Mouse (Mus musculus) urinary bladder, postnatal 4 days (tissue): Measurements from ENCODE around the gene C1qtnf3.
"Not testable (repeated sequence)": the region's sequence is repeated elsewhere in the genome, so short reads cannot be mapped to it uniquely, and the experiment has no call there.

ENCODE experiments used
- DNase-seq, 2 experiments: peaks; one replicate each; pipeline ENCODE4 v3.0.0; 2021 to 2022; ENCODE audit warnings: low spot score in 2 of 2

The C1qtnf3 gene

DNA sequence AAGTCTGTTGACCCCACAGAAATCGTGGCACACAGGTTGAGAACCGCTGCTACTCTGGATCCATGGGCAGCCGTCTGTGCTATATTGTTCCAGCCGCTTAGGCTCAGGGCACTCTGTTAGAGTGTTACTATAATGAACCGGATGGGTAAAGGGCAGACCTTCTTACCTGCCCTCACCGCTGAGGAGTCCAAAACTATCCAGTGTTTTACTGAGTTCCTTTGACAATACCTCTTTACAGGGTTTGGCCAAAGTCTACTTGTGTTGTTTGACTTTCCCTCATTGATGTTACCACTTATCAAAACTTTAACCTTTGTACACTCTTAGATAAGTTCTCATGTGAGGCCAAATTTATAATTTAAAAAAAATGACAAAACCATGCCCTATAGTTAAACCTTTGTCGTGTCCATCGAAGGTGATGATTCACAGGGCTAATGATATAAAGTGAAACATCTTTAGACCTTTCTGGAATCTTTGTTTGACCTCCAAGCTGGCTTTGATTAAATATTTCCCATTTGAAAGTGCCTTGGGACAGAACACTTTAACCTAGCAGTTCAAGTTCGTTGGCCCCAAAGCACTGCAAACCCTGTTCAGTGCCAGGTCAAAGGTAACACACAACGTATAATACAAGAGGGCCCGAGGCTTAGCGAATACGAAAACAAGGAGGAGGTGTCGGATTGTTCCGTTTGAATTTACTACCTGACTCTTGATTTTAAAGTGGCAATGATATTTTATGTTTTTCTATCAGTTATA is 7.3 kb downstream of the C1qtnf3 start:
- no peak for DNase-seq

DNA sequence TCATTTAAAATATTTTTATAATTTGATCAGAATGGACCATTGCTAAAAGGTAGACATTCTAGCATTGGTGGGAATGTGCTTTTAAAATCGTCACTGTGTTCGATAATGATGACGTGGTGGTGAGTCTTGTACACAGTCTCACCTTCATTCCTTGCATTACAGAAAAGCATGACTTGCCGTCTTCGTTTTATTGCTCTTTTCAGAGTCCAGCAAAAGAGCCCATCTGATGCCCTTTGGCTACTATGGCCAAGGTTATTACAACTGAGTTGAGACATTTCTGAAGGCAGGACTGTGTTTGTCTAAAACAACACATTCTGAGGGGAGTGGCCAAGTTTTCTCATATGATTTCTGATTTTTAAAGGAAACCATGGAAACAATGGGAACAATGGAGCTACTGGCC is 8.1 kb downstream of the C1qtnf3 start:
- no peak for DNase-seq

DNA sequence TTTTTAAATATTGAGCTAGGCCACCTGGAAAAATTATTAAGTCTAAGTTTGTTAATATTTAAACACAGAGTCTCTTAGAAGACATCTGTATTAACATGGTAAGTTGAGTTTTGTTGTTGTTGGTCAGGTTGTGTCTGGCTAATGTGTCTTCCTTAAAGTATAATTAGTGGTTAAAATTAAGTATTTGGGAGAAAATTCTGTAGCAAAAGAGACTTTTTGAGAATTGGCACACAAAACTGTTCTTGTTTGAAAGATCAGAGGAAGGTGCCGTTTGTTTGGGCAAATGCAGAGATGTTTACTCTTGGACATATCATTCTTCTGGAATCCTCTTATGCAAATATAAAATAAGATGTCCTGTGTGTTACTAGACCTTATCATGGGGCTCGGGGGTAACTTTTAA is 10.5 kb downstream of the C1qtnf3 start:
- DNase-seq, result no peak

DNA sequence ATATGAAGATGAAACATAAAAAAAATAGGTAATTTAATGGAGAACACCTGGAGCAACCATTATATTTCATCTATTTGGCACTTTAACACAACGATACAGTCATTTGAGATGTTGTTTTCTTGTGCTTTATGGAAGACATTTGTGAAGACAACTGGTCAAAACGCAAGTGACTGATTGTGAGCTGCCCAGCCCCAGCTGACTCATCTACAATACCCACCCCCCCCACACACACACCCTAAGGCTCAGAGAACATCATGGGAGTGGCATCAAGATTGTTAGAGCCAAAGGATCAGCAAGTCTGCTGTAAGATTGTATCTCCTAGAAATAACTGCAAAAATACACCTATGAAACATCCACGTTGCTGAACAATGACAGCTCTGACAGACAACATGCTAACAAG is 17.3 kb downstream of the C1qtnf3 start:
- no peak for DNase-seq

DNA sequence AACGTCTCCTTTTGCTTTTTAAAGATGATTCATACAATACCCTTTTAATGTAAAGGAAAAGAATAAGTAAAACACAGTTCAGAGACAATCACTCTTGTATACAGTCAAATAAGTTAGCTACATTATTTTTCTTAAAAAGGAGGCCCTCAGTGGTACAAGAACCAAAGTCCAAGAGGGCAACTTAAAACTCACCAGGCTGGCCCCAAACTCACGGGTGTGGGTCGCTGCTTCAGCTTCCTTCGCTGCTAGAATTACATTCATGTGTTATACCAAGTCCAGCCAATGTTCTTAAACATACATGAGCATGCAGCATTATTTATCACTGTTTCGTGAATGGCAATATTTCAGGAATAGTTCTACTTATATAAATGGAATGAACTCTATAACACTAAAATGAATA is 18.6 kb downstream of the C1qtnf3 start:
- no peak for DNase-seq

DNA sequence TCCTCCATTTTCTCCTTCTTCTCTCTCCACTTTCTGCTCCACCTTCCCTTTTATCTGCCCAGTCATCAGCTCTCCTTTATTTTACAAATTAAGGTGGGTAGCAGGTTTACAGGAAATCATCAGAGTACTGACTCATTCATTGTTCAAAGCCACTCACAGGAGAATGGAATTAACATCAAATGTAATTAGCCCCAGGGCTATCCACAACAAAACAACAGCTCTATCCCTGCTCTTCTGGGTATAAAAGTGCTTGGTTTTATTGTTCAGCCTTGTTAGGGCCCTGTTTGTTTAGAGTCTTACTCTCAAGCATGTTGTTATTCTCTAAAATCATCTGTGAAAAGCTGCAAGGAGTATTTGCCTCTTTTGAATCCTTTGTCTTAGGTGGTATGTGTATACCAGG is 25.0 kb downstream of the C1qtnf3 start:
- no peak for DNase-seq

DNA sequence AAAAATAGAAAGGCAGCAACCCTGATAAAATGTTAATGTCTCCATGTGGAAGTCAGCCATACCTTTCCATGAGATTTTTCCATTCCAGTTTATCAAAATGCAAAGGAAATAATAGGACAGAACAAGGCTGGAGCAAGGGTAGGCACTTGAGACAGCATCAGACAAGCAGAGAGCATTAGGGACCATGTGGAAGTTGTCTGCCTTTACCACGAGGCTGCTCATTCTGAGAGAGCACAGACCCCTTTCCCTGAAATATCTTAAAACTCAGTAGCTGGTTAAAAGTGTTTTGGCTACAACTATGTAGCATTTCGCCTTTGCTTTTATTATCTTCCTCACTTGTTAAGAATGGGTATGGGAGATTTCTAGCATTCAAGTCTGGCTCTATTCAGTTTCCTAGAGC is 28.6 kb downstream of the C1qtnf3 start:
- no peak for DNase-seq

DNA sequence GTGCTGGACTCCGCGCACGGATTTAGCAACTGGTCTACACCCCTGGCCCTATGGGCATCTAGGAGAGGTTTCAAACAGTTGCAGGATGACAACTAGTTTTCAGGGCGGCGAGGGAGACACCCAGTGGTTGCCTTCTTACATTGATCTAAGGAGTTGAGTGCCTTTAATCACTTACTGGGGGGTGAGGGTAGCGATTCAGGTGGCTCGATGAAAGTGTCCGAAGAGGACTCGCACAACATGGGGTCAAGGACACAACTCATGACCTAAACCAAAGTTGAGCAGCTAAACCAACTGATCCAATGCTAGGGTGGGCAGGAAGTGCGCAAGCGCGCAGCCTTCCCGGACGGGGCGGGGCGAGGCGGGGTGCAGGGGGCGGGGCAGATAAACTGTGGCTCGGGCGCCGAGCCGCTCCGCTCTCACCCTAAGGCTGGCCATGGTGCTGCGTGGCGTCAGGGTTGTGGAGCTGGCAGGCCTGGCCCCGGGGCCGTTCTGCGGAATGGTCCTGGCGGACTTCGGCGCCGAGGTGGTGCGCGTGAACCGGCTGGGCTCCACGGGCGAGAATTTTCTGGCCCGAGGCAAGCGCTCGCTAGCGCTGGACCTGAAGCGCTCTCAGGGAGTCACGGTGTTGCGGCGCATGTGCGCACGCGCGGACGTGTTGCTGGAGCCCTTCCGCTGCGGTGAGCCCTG is 29.4 kb downstream of the C1qtnf3 start, which contains the start of gene Amacr:
Gene Amacr (plus strand): TSS at position 380 of the 687 bp plus-strand sequence.
- peak; percentile 83 to 86 for DNase-seq

DNA sequence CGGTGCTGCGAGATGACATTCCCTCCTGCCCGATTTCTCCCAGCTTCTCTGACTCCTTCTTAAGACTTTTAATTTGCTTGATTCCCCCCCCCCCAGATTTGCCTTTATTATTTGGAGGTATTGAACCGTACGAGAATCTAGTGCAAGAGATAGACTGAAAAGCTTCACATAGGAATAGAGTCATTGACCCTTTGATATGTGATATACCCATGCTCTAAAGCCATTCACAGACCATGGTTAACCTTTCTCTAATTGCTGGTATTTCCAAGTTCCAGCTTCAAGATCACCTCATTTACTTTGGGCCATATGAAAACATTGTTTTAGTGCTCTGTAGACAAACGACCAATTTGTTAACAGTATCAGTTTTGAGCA is 29.9 kb downstream of the C1qtnf3 start:
- DNase-seq, result no peak

DNA sequence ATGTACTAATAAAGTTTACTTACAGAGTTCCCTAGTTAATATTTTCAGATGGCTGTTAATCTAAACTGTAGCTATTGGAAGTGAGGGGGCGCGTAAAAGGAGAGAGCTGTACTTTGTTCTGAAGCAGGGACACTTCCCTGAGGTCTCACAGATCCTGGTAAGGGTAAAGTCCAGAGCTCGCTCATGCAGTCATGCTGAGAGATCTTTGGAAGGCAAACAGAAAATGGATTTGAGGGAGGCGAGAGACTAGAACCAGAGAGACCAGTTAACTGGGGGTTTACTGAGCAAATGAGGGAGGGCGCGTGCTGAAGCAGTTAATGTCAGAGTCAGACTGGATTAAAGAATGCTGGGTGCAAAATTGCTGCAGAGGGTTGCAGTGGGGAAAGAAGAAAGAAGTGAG is 33.6 kb downstream of the C1qtnf3 start:
- no peak for DNase-seq

DNA sequence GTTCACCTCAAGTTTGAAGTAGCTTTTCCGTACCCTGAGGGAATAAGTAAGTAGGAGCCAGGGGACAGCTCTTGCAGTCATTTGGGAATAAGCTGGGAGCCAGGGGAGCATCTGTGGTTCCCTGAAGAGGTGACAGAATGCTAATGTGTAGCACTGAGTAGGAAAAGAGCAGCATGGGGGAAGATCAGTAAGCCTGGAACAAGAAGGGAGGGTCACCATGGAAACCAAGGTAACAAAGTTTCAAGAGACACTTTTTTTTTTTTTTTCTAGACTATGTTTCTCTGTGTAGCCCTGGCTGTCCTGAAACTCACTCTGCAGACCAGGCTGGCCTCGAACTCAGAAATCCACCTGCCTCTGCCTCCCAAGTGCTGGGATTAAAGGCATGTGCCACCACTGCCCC is 34.3 kb downstream of the C1qtnf3 start:
- not testable (repeated sequence) for DNase-seq

DNA sequence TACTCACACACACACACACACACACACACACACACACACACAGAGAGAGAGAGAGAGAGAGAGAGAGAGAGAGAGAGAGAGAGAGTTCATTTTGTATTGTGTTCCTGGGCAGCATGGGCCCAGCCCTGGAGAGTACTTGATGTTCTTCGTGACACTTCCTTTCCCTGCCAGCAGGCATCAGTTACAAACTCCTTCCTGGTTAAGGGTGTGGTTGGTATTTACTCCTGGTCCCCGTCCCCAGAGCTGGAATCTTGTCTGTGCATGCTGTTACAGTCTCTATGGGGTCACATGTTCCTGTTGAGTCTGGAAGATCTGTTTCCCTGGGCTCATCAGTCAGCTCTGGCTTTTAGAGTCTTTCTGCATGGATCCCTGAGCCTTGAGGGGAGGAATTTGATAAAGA is 38.3 kb downstream of the C1qtnf3 start:
- no peak for DNase-seq

DNA sequence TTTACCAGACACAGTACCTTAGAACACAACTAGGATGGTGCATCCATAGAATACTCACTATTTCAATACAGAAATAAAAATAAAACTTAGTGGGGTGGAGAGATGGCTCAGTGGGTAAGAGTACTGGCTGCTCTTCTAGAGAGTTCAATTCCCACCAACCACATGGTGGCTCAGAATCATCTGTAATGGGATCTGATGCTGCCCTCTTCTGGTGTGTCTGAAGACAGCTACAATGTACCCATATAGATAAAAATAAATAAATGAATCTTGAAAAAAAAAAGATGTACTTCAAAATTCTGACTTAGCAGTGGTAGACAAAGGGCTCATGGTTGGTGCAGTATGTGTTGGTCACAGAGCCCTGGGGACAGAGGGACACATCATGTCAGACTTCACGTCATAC is 39.4 kb downstream of the C1qtnf3 start:
- no peak for DNase-seq

DNA sequence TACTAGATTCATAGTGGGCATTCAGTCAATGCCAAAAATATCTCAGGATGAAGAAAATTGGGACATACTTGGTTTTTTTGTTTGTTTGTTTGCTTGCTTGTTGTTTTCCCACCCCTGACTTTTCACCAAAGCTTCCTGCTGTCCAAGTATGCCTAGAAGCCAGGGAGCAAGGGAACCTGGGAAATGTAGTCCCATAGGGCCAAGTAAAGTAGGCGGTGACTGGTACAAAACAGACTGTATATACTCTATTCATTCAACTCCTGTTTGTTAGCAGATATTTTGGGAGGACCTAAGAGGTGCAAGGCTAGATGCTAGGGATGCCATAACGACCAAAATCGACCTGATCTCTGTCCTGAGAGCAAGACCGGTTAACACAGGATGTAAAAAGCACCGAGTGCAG is 47.7 kb downstream of the C1qtnf3 start:
- DNase-seq, result no peak

DNA sequence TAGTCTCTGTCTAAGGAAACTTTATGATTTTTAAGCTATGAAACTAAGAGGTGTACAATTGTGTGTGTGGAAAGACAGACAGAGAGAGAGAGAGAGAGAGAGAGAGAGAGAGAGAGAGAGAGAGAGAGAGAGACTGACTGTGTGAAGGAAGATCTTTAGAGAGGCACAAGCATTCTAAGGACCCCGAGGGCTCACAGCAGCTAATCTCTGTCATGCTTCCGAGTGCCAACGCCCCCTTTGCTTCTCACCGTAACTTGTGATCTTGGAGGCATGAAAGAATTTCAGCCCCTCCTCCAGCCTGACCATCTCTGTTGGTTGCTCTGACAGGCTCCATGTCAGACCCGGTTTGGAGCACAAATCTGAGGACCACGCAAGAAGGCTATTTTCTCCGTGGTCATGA is 48.3 kb downstream of the C1qtnf3 start, which contains the start of gene Slc45a2:
Gene Slc45a2 (plus strand): TSS at position 301 of the 400 bp plus-strand sequence.
- no peak for DNase-seq

DNA sequence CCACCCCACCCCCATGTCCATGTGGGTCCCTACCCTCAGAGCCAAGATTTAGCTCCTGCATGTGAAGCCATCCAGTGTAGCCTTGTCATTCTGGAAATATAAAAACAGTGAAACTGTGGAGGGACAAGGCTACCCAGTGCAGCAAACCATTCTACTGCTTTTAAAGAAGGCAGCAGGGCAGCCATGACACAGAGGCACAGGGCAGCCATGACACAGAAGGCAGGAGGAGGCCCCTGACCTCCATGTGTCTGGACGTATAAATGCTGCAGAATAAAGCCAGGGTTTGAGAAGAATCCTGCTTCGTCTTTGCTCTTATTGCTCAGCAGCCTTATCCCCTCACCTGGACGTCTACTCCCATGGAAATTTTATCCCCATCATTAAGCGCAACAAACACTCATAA is 51.7 kb downstream of the C1qtnf3 start:
- no peak for DNase-seq

DNA sequence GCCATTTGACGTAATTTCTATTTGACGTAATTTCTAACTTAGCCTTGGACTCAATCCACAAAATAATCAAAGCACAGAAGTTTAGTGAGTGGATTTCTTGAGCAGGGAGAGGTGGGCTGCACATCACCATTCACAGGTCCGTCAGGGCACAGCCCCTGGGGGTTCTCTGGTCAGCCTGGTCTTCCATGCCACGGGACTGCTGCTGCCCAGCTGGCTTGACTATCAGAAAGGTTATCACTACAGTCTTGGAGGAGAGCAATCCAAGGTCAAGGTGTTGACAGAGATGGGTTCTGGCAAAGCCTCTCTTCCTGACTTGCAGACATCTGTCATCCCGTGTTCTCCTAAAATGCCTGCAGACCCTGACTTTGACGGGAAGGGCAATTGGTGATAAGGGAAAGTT is 52.5 kb downstream of the C1qtnf3 start:
- DNase-seq, result no peak

DNA sequence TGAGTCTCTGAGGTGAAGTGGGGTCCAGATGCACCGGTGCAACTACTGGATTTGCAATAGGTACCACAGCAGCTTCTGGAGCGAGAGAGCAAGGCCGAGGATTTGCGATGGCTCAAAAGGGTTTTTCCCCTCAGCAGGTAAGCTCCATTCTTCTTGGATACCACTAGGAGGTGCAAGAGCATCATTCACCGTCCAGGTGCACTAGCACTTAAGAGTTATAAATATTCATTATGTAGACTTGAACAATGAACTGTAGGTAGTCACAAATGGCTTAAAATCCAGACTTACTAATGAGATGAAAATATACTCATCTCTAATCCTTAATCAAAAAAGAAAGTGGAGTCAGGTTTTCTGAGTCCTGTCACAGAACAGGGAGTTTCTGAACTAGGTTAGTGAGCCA is 56.6 kb downstream of the C1qtnf3 start:
- no peak for DNase-seq

DNA sequence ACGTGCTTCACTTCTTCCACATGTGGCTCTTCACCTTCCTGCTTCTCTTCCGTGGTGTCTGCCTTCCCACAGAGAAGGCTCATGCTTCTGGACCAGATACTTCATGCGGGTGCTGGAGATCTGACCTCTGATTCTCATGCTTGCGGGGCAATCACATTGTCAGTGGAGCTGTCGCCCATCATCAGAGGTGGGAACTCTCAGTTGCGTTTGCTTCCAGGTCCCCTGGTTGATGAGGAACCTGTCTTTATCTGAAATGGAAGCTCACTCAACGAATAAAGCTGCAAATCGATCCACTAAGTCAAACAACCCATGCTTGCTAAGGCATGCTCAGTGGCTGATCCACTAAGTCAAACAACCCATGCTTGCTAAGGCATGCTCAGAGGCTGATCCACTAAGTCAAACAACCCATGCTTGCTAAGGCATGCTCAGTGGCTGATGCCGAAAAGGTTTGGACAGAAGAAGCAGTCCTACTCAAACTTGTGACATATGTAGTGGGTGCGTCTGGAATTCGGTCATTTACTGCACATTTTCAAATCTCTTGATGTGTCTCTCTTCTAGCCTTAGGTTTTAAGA is 58.9 kb downstream of the C1qtnf3 start:
- DNase-seq, result no peak

DNA sequence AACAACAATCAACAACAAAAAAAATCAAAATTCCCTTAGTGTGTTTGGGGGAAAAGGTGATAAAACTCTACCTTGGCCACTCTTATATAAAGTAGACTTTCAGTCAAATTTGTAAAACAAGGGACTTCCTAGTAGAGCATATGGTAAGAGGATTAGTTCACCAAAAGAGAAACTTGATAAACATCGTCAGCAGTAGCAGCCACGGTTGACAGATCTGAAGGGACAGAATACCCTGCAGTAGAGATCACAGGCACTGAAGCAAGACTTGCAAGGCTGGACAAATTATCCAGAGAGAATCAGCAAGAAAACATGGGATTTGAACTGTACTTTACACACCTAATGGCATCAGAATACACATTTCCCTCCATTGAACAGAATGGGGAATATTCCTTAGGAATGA is 62.8 kb downstream of the C1qtnf3 start:
- DNase-seq, result no peak

DNA sequence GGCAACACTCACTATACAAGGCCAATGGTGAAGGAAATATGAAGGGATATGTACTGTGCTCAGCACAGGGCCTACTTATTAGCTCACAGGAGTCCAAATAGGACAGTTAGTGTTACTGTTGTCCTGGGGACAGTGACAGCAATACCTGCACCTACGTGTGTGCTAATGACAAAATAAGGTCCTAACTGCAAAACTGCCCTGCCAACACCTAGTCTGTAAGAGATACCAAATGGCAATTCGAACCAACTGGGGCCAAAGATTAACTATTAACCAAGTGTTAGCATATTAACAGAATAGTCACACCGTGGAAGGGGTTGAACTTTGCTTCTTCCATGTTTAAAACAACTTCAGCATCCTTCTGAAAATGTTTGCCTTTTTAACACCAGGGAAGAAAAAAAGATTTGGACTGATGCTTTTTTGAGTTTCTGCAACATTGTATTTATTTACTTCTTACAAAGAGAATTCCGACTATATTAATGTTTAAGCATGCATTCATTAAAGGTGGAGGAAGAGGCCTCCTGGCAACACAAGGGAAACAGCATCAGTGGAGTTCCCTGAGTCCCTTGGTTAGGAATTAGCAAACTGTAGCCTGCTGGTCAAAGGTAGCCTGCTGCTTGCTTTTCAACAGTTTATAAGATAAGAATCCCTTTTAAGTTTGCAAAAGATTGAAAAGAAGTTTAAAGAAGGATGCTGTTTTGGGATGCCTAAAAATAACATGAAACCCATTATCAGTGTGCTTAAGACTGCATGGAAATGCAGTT is 74.8 kb downstream of the C1qtnf3 start:
- no peak for DNase-seq
